Mouse (Mus musculus) lung, embryonic 15.5 days (tissue): Measurements from ENCODE around the gene Prickle1. TPM values are rescaled to one million over a fixed set of nuclear protein-coding genes. Genes with fewer than 3 reads are reported as not detected.

Source experiments
- ATAC-seq: fragments of 200-750 bp; cut with Nextera tagmentation; 2 replicates; pipeline ENCODE4 v1.8.0; 2017; ENCODE audit warnings: moderate number of reproducible peaks, borderline replicate concordance; ENCODE audit not compliant: low FRiP score, low TSS enrichment; ENCODE audit errors: extremely low read depth
- H3K27ac ChIP-seq: fragments of 300-500 bp; sonication (generic); 2 replicates; pipeline ENCODE4 v1.5.1; 2015; ENCODE audit warnings: moderate library complexity, mild to moderate bottlenecking, inconsistent platforms
- H3K27me3 ChIP-seq: fragments of 300-500 bp; sonication (generic); 2 replicates; pipeline ENCODE4 v1.6.1; 2015; ENCODE audit warnings: inconsistent platforms
- H3K36me3 ChIP-seq: fragments of 300-500 bp; sonication (generic); 2 replicates; pipeline ENCODE4 v1.6.1; 2015; ENCODE audit warnings: inconsistent platforms
- H3K4me1 ChIP-seq: fragments of 300-500 bp; sonication (generic); 2 replicates; pipeline ENCODE4 v1.6.1; 2015; ENCODE audit warnings: inconsistent platforms
- H3K4me2 ChIP-seq: fragments of 300-500 bp; sonication (generic); 2 replicates; pipeline ENCODE4 v1.6.1; 2015; ENCODE audit warnings: inconsistent platforms, mild to moderate bottlenecking, moderate library complexity
- H3K4me3 ChIP-seq: fragments of 300-500 bp; sonication (generic); 2 replicates; pipeline ENCODE4 v1.5.1; 2015; ENCODE audit warnings: mild to moderate bottlenecking, inconsistent platforms
- H3K9ac ChIP-seq: fragments of 300-500 bp; sonication (generic); 2 replicates; pipeline ENCODE4 v1.6.1; 2015; ENCODE audit warnings: inconsistent platforms
- H3K9me3 ChIP-seq: fragments of 300-500 bp; sonication (generic); 2 replicates; pipeline ENCODE4 v1.6.1; 2016; ENCODE audit warnings: inconsistent platforms
- WGBS: fragments of 180-500 bp; shearing (Covaris S2); methylation state at CpG from one replicate; pipeline ENCODE4 v1.1.7; 2015; 5-methylcytosine and 5-hydroxymethylcytosine counted together
- polyA plus RNA-seq: library from polyadenylated mRNA; unstranded; fragments of >200 nt; fragmentation: Nextera tagmentation; extraction: Ambion mirVana; gene quantifications from 2 replicates; pipeline ENCODE4 v1.2.1, GENCODE M21; 2015

The Prickle1 gene
- polyA plus RNA-seq, 1 experiment from 2014 or later = 23.6 TPM

GRCm38 (mm10) chr15:93615031-93615430 lies 19.3 kb upstream of the Prickle1 start:
- WGBS = 87% methylated on average over 3 of the region's 3 CpGs
- no peak for ATAC-seq
- H3K4me2 ChIP-seq = no peak overlapping the region
- no peak overlapping the region for H3K27ac ChIP-seq
- H3K36me3 ChIP-seq = no peaks in the 10 kb centered on the region
- no peaks in the 10 kb centered on the region for H3K9me3 ChIP-seq
- no peak overlapping the region for H3K4me3 ChIP-seq
- no peaks in the 10 kb centered on the region for H3K27me3 ChIP-seq
- no peak overlapping the region for H3K9ac ChIP-seq
- H3K4me1 ChIP-seq = peaks cover 7% of the 10 kb centered on the region; the same call in 1 of the 2 replicates

GRCm38 (mm10) chr15:93613606-93614005 lies 17.9 kb upstream of the Prickle1 start:
- Histone ChIP-seq H3K36me3 (no peaks in the 10 kb centered on the region), H3K4me1 (peaks cover 3% of the 10 kb centered on the region; the same call in 1 of the 2 replicates), H3K27ac (no peak overlapping the region), H3K9ac (no peak overlapping the region), H3K4me2 (no peak overlapping the region), H3K27me3 (no peaks in the 10 kb centered on the region), H3K4me3 (no peak overlapping the region), H3K9me3 (no peaks in the 10 kb centered on the region)
- no peak for ATAC-seq
- WGBS = 56% methylated on average over 3 of the region's 3 CpGs

GRCm38 (mm10) chr15:93611536-93612300 lies 16.0 kb upstream of the Prickle1 start:
- no peak overlapping the region for H3K27ac ChIP-seq
- no peaks in the 10 kb centered on the region for H3K27me3 ChIP-seq
- no peak for ATAC-seq
- H3K4me2 ChIP-seq = no peak overlapping the region
- H3K4me3 ChIP-seq = no peak overlapping the region
- no peaks in the 10 kb centered on the region for H3K36me3 ChIP-seq
- no peaks in the 10 kb centered on the region for H3K9me3 ChIP-seq
- no peak overlapping the region for H3K9ac ChIP-seq
- no peaks in the 10 kb centered on the region; the same call in 1 of the 2 replicates for H3K4me1 ChIP-seq
- 87% methylated on average over 16 of the region's 16 CpGs for WGBS

- no peaks in the 10 kb centered on the region for H3K36me3 ChIP-seq
- no peaks in the 10 kb centered on the region; the same call in 1 of the 2 replicates for H3K4me1 ChIP-seq
- H3K4me2 ChIP-seq = no peak overlapping the region
- no peaks in the 10 kb centered on the region for H3K9me3 ChIP-seq
- no peaks in the 10 kb centered on the region for H3K27me3 ChIP-seq
- WGBS = 45% methylated on average over 19 of the region's 19 CpGs
- ATAC-seq = no peak
- no peak overlapping the region for H3K4me3 ChIP-seq
- H3K27ac ChIP-seq = no peak overlapping the region
- no peak overlapping the region for H3K9ac ChIP-seq
These were observed 15.1 kb upstream of the Prickle1 start for GRCm38 (mm10) chr15:93610721-93611201.

- H3K27me3 ChIP-seq = no peaks in the 10 kb centered on the region
- H3K9ac ChIP-seq = no peak overlapping the region
These were observed 14.6 kb upstream of the Prickle1 start for GRCm38 (mm10) chr15:93610288-93610687.

GRCm38 (mm10) chr15:93602850-93603249 lies 7.2 kb upstream of the Prickle1 start:
- Histone ChIP-seq H3K9me3 (no peaks in the 10 kb centered on the region), H3K4me3 (no peak overlapping the region), H3K27ac (no peak overlapping the region), H3K4me2 (no peak overlapping the region), H3K27me3 (no peaks in the 10 kb centered on the region), H3K9ac (no peak overlapping the region), H3K36me3 (no peaks in the 10 kb centered on the region), H3K4me1 (no peaks in the 10 kb centered on the region)
- WGBS = 83% methylated on average over 6 of the region's 6 CpGs
- no peak for ATAC-seq

More at GRCm38 (mm10) chr15:93610288-93610687, 14.6 kb upstream of the Prickle1 start:
- no peak overlapping the region for H3K27ac ChIP-seq
- no peaks in the 10 kb centered on the region for H3K36me3 ChIP-seq
- no peak for ATAC-seq
- WGBS = 72% methylated on average over 18 of the region's 18 CpGs
- no peak overlapping the region for H3K4me2 ChIP-seq
- H3K4me1 ChIP-seq = no peaks in the 10 kb centered on the region; the same call in 1 of the 2 replicates
- H3K4me3 ChIP-seq = no peak overlapping the region
- no peaks in the 10 kb centered on the region for H3K9me3 ChIP-seq

- Histone ChIP-seq H3K9me3 (no peaks in the 10 kb centered on the region), H3K9ac (no peak overlapping the region), H3K27ac (no peak overlapping the region), H3K27me3 (no peaks in the 10 kb centered on the region), H3K4me3 (no peak overlapping the region), H3K36me3 (no peaks in the 10 kb centered on the region), H3K4me2 (no peak overlapping the region), H3K4me1 (0 out of 2 replicates have a peak, but pooled peaks cover 9% of the 10 kb centered on the region)
- ATAC-seq = no peak
- 90% methylated on average over 13 of the region's 13 CpGs for WGBS
These were observed 5.8 kb upstream of the Prickle1 start for GRCm38 (mm10) chr15:93601461-93602015.

- no peak overlapping the region for H3K9ac ChIP-seq
- H3K9me3 ChIP-seq = no peaks in the 10 kb centered on the region
- H3K27ac ChIP-seq = no peak overlapping the region
- peaks cover 33% of the 10 kb centered on the region for H3K4me1 ChIP-seq
- H3K36me3 ChIP-seq = no peaks in the 10 kb centered on the region
- WGBS = 57% methylated on average over 11 of the region's 11 CpGs
- no peak overlapping the region for H3K4me3 ChIP-seq
- H3K27me3 ChIP-seq = no peaks in the 10 kb centered on the region
- H3K4me2 ChIP-seq = peak overlapping the region; percentile 95
- no peak for ATAC-seq
These were observed 1.3 kb upstream of the Prickle1 start for GRCm38 (mm10) chr15:93596991-93597390.

GRCm38 (mm10) chr15:93596285-93596684 lies 594 bp upstream of the Prickle1 start:
- H3K27ac ChIP-seq = peak overlapping the region; percentile 65
- peak overlapping the region; percentile 95 for H3K4me2 ChIP-seq
- ATAC-seq = peak; percentile 60; the same call in 1 of the 2 replicates
- peak overlapping the region; percentile 71 for H3K4me3 ChIP-seq
- peak overlapping the region; percentile 56 for H3K9ac ChIP-seq
- under 1% methylated on average over 11 of the region's 11 CpGs for WGBS
- H3K4me1 ChIP-seq = peaks cover 40% of the 10 kb centered on the region
- no peaks in the 10 kb centered on the region for H3K36me3 ChIP-seq
- H3K27me3 ChIP-seq = no peaks in the 10 kb centered on the region
- no peaks in the 10 kb centered on the region for H3K9me3 ChIP-seq

- peaks cover 45% of the 10 kb centered on the region for H3K4me1 ChIP-seq
- H3K9me3 ChIP-seq = no peaks in the 10 kb centered on the region
- peak overlapping the region; percentile 85 for H3K27ac ChIP-seq
- H3K4me2 ChIP-seq = peak overlapping the region; percentile 95
- no peaks in the 10 kb centered on the region for H3K36me3 ChIP-seq
- under 1% methylated on average over 64 of the region's 64 CpGs for WGBS
- ATAC-seq = peak; percentile 32; the same call in 1 of the 2 replicates
- peak overlapping the region; percentile 82 for H3K9ac ChIP-seq
- no peaks in the 10 kb centered on the region for H3K27me3 ChIP-seq
- peak overlapping the region; percentile 71 for H3K4me3 ChIP-seq
These were observed 598 bp downstream of the Prickle1 start for GRCm38 (mm10) chr15:93594888-93595698.

GRCm38 (mm10) chr15:93594296-93594887 lies 1.3 kb downstream of the Prickle1 start:
- Histone ChIP-seq H3K27ac (peak overlapping the region; percentile 45; the same call in 1 of the 2 replicates), H3K27me3 (no peaks in the 10 kb centered on the region), H3K36me3 (no peaks in the 10 kb centered on the region), H3K4me1 (peaks cover 50% of the 10 kb centered on the region), H3K4me2 (peak overlapping the region; percentile 95), H3K9me3 (no peaks in the 10 kb centered on the region), H3K4me3 (peak overlapping the region; percentile 71), H3K9ac (peak overlapping the region; percentile 9; the same call in 1 of the 2 replicates)
- 7% methylated on average over 10 of the region's 10 CpGs for WGBS
- ATAC-seq = no peak
